Mouse (Mus musculus) liver, embryonic 14.5 days (tissue): ENCODE results near the gene Celf2. TPM values are rescaled to one million over a fixed set of nuclear protein-coding genes. Genes with fewer than 3 reads are reported as not detected.

ENCODE experiments used
- ATAC-seq: fragments of 200-750 bp; cut with Nextera tagmentation; 2 replicates; pipeline ENCODE4 v1.8.0; 2017; ENCODE audit warnings: moderate number of reproducible peaks, mild to moderate bottlenecking, moderate library complexity; ENCODE audit not compliant: insufficient read depth
- DNase-seq, 3 experiments: peaks; one replicate each; pipeline ENCODE4 v3.0.0-alpha.2; 2012 to 2013; ENCODE audit warnings: low read depth in 3 of 3, low spot score in 3 of 3
- H3K27ac ChIP-seq: fragments of 300-500 bp; sonication (generic); 2 replicates; pipeline ENCODE4 v1.5.1; 2014; ENCODE audit warnings: moderate library complexity, mild to moderate bottlenecking, control low read depth, inconsistent platforms
- H3K27me3 ChIP-seq: fragments of 300-500 bp; sonication (generic); 2 replicates; pipeline ENCODE4 v1.6.1; 2014; ENCODE audit warnings: mild to moderate bottlenecking, low read length, moderate library complexity; ENCODE audit not compliant: control insufficient read depth, insufficient read depth
- H3K36me3 ChIP-seq: fragments of 300-500 bp; sonication (generic); replicated peaks from 2 replicates; pipeline ENCODE4 v1.6.1; 2014; ENCODE audit warnings: low read depth; ENCODE audit not compliant: control insufficient read depth, insufficient read depth
- H3K4me1 ChIP-seq, 2 experiments: fragments of 200-500 bp in 1 of 2; fragments of 300-500 bp in 1 of 2; sonication (generic) in 1 of 2; replicated peaks; 2 replicates each; pipeline ENCODE4 v1.6.1; 2012 to 2014; ENCODE audit warnings: antibody characterized with exemption in 1 of 2, inconsistent platforms in 1 of 2, low read length in 1 of 2; ENCODE audit not compliant: control insufficient read depth in 2 of 2, insufficient read depth in 2 of 2
- H3K4me2 ChIP-seq: fragments of 300-500 bp; sonication (generic); 2 replicates; pipeline ENCODE4 v1.6.1; 2014; ENCODE audit warnings: low read depth, mild to moderate bottlenecking, control low read depth, moderate library complexity
- H3K4me3 ChIP-seq, 2 experiments: fragments of 200-500 bp in 1 of 2; fragments of 300-500 bp in 1 of 2; sonication (generic) in 1 of 2; 2 replicates each; pipeline ENCODE4 v1.5.1; 2012 to 2014; ENCODE audit warnings: low read depth in 2 of 2, low read length in 2 of 2, mild to moderate bottlenecking in 2 of 2, control low read depth in 1 of 2, inconsistent platforms in 1 of 2, moderate library complexity in 1 of 2; ENCODE audit not compliant: insufficient read depth in 1 of 2
- H3K9ac ChIP-seq: fragments of 300-500 bp; sonication (generic); replicated peaks from 2 replicates; pipeline ENCODE4 v1.6.1; 2014; ENCODE audit warnings: mild to moderate bottlenecking, control low read depth, moderate library complexity
- H3K9me3 ChIP-seq: fragments of 300-500 bp; sonication (generic); 2 replicates; pipeline ENCODE4 v1.6.1; 2016; ENCODE audit warnings: low read length, mixed read lengths; ENCODE audit not compliant: control insufficient read depth
- CTCF ChIP-seq: IDR thresholded peaks from 2 replicates; pipeline ENCODE4 v1.5.1; 2016; ENCODE audit warnings: antibody characterized with exemption, low read depth, control low read depth
- EP300 ChIP-seq: IDR thresholded peaks from 2 replicates; pipeline ENCODE4 v1.6.1; 2016; ENCODE audit warnings: antibody characterized with exemption, low read depth
- WGBS: fragments of 180-500 bp; shearing (Covaris S2); extraction: QIAGEN DNeasy Blood & Tissue Kit; methylation state at CpG from one replicate; pipeline ENCODE4 v1.1.7; 2014; ENCODE audit not compliant: insufficient replicate concordance; 5-methylcytosine and 5-hydroxymethylcytosine counted together
- polyA plus RNA-seq, 2 experiments: library from polyadenylated mRNA; depleted of rRNA in 1 of 2; stranded (reverse) in 1 of 2; unstranded in 1 of 2; fragments of >200 nt; fragmentation: Nextera tagmentation in 1 of 2; extraction: Ambion mirVana in 1 of 2; gene quantifications; 2 replicates each; pipeline versions ENCODE4 v1.2.1 to v1.2.3; 2012 to 2014

Celf2 gene
- polyA plus RNA-seq, 2 experiments: 3.9 to 7.8 TPM

- ATAC-seq (no peak), DNase-seq (no peak)
- Histone ChIP-seq H3K36me3 (no peaks in the 10 kb centered on the region), H3K27me3 (peaks cover 14% of the 10 kb centered on the region), H3K9me3 (no peaks in the 10 kb centered on the region), H3K4me3 (no peak overlapping the region), H3K4me1 (no peaks in the 10 kb centered on the region), H3K27ac (no peak overlapping the region), H3K9ac (no peak overlapping the region), H3K4me2 (no peak overlapping the region)
- 52% methylated on average over 5 of the region's 5 CpGs for WGBS
- no peak for TF ChIP-seq EP300
- TF ChIP-seq CTCF: no peak
These were observed 632.3 kb downstream of the Celf2 start for GRCm38 (mm10) chr2:6877094-6877493.

- H3K27ac ChIP-seq: no peak overlapping the region
- TF ChIP-seq EP300: no peak
- TF ChIP-seq CTCF: no peak
- H3K4me1 ChIP-seq: no peaks in the 10 kb centered on the region
- no peak for DNase-seq
- ATAC-seq: no peak
- 63% methylated on average over 5 of the region's 5 CpGs for WGBS
- no peaks in the 10 kb centered on the region for H3K36me3 ChIP-seq
- no peak overlapping the region for H3K4me3 ChIP-seq
- no peak overlapping the region for H3K9ac ChIP-seq
- H3K4me2 ChIP-seq: no peak overlapping the region
- no peaks in the 10 kb centered on the region for H3K9me3 ChIP-seq
- peaks cover 20% of the 10 kb centered on the region for H3K27me3 ChIP-seq
These were observed 632.8 kb downstream of the Celf2 start for GRCm38 (mm10) chr2:6876547-6876946.

GRCm38 (mm10) chr2:6875071-6875611, 634.2 kb downstream of the Celf2 start:
- Histone ChIP-seq H3K4me2 (no peak overlapping the region), H3K4me3 (no peak overlapping the region), H3K27me3 (peaks cover 32% of the 10 kb centered on the region), H3K27ac (no peak overlapping the region), H3K4me1 (no peaks in the 10 kb centered on the region), H3K9me3 (no peaks in the 10 kb centered on the region), H3K36me3 (no peaks in the 10 kb centered on the region), H3K9ac (no peak overlapping the region)
- ATAC-seq (no peak), DNase-seq (no peak)
- WGBS: 47% methylated on average over 11 of the region's 11 CpGs
- no peak for TF ChIP-seq EP300
- no peak for TF ChIP-seq CTCF

GRCm38 (mm10) chr2:6874266-6874955, 635.0 kb downstream of the Celf2 start:
- Histone ChIP-seq H3K36me3 (no peaks in the 10 kb centered on the region), H3K9ac (no peak overlapping the region), H3K27me3 (peaks cover 33% of the 10 kb centered on the region), H3K27ac (no peak overlapping the region), H3K4me1 (no peaks in the 10 kb centered on the region), H3K4me3 (no peak overlapping the region), H3K4me2 (no peak overlapping the region), H3K9me3 (no peaks in the 10 kb centered on the region)
- no peak for ATAC-seq
- no peak for DNase-seq
- 49% methylated on average over 10 of the region's 10 CpGs for WGBS
- no peak for TF ChIP-seq EP300
- TF ChIP-seq CTCF: no peak

GRCm38 (mm10) chr2:6873711-6874110, 635.7 kb downstream of the Celf2 start:
- no peak for ATAC-seq
- no peak for TF ChIP-seq CTCF
- no peak for TF ChIP-seq EP300
- no peak overlapping the region for H3K4me3 ChIP-seq
- H3K27me3 ChIP-seq: peaks cover 33% of the 10 kb centered on the region
- no peaks in the 10 kb centered on the region for H3K36me3 ChIP-seq
- 70% methylated on average over 1 of the region's 1 CpGs for WGBS
- DNase-seq: no peak
- H3K9me3 ChIP-seq: no peaks in the 10 kb centered on the region
- H3K9ac ChIP-seq: no peak overlapping the region
- H3K4me1 ChIP-seq: no peaks in the 10 kb centered on the region
- H3K4me2 ChIP-seq: no peak overlapping the region
- H3K27ac ChIP-seq: no peak overlapping the region
